Mouse (Mus musculus): ENCODE results near the gene Tor1b. TPM values are rescaled to one million over a fixed set of nuclear protein-coding genes. Genes with fewer than 3 reads are reported as not detected.
A peak's percentile ranks its signal among the peaks of the same experiment; 100 is the strongest.
"Not testable (repeated sequence)": the region's sequence is repeated elsewhere in the genome, so short reads cannot be mapped to it uniquely, and the experiment has no call there.

Gene Tor1b
- total RNA-seq, 2 experiments from 2014 or later: 21.7 to 24.6 TPM

- not testable (repeated sequence) for DNase-seq (ENCODE audit: low spot score)
Measured at GRCm38 (mm10) chr2:30930846-30931245, 21.9 kb upstream of the Tor1b start.

GRCm38 (mm10) chr2:30931922-30932321 lies 20.8 kb upstream of the Tor1b start:
- no peak for DNase-seq (ENCODE audit: low spot score)

- no peak for DNase-seq (ENCODE audit: low spot score)
Measured at GRCm38 (mm10) chr2:30933032-30933431, 19.7 kb upstream of the Tor1b start.

GRCm38 (mm10) chr2:30933917-30934450 lies 18.8 kb upstream of the Tor1b start:
- DNase-seq (ENCODE audit: low spot score): peak; percentile 81

- no peak for DNase-seq (ENCODE audit: low spot score)
Measured at GRCm38 (mm10) chr2:30936808-30937207, 16.0 kb upstream of the Tor1b start.

- no peak for DNase-seq (ENCODE audit: low spot score)
Measured at GRCm38 (mm10) chr2:30937731-30938130, 15.0 kb upstream of the Tor1b start.

GRCm38 (mm10) chr2:30938574-30938991 lies 14.2 kb upstream of the Tor1b start:
- DNase-seq (ENCODE audit: low spot score): no peak

- no peak for DNase-seq (ENCODE audit: low spot score)
Measured at GRCm38 (mm10) chr2:30941586-30941985, 11.2 kb upstream of the Tor1b start.

GRCm38 (mm10) chr2:30942116-30942515 lies 10.6 kb upstream of the Tor1b start:
- not testable (repeated sequence) for DNase-seq (ENCODE audit: low spot score)

- peak; percentile 59 for DNase-seq (ENCODE audit: low spot score)
Measured at GRCm38 (mm10) chr2:30942603-30943011, 10.2 kb upstream of the Tor1b start.

- no peak for DNase-seq (ENCODE audit: low spot score)
Measured at GRCm38 (mm10) chr2:30952457-30952823, 319 bp upstream of the Tor1b start.

GRCm38 (mm10) chr2:30954797-30955196 lies 2.0 kb downstream of the Tor1b start:
- no peak for DNase-seq (ENCODE audit: low spot score)

- no peak for DNase-seq (ENCODE audit: low spot score)
Measured at GRCm38 (mm10) chr2:30957511-30957910, 4.8 kb downstream of the Tor1b start.

- DNase-seq (ENCODE audit: low spot score): no peak
Measured at GRCm38 (mm10) chr2:30958726-30959125, 6.0 kb downstream of the Tor1b start.

GRCm38 (mm10) chr2:30959856-30960255 lies 7.1 kb downstream of the Tor1b start:
- no peak for DNase-seq (ENCODE audit: low spot score)

- DNase-seq (ENCODE audit: low spot score): no peak
Measured at GRCm38 (mm10) chr2:30962570-30963254, 10.0 kb downstream of the Tor1b start.

- DNase-seq (ENCODE audit: low spot score): no peak
Measured at GRCm38 (mm10) chr2:30965627-30966026, 12.9 kb downstream of the Tor1b start.

GRCm38 (mm10) chr2:30966826-30967225 lies 14.1 kb downstream of the Tor1b start:
- no peak for DNase-seq (ENCODE audit: low spot score)

GRCm38 (mm10) chr2:30967352-30968327 lies 14.9 kb downstream of the Tor1b start, which contains the start of gene Tor1a:
Tor1a (minus strand) TSS chr2:30967933.
- peak; percentile 89 for DNase-seq (ENCODE audit: low spot score)

- peak; percentile 99 for DNase-seq (ENCODE audit: low spot score)
Measured at GRCm38 (mm10) chr2:30981790-30982513, 29.2 kb downstream of the Tor1b start, which contains the start of the genes BC005624 and Usp20. BC005624 (minus strand) TSS chr2:30982201. Usp20 (plus strand) TSS chr2:30982279.

GRCm38 (mm10) chr2:30983024-30983423 lies 30.3 kb downstream of the Tor1b start:
- DNase-seq (ENCODE audit: low spot score): no peak

Data from gastrocnemius, adult 18-20 months (tissue).